Mouse (Mus musculus): Measurements from ENCODE around the gene Rbfox1.

DNA sequence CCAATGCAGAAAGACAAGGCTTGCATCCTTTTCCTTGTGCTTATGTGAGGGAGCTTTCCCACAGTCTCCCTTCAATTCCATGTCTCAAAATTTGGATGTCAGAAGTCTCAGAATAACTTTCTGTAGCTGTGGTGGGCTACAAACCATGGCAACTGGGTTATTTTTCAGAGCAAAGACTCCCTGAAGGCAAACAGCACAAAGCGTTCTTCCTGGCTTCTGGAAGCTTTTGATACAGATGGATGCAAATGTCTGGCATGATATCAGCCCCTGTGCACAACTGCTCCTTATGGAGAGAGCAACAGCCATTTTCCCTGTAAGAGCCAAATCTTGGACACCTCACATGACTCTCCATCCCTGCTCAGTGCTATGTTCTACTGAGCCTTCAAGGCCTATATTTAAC, 1475.6 kb downstream of the Rbfox1 start:
- TF ChIP-seq FLI1 (IDR thresholded peaks at IDR 0.05; ENCODE audit: low read length) (no peak), GATA1 (IDR thresholded peaks at IDR 0.05; ENCODE audit: borderline replicate concordance, low read length) (no peak)

Data from megakaryocyte, embryonic 14.5 days (primary cell).